Mouse (Mus musculus) heart, adult 2 months (tissue): Measurements from ENCODE around the gene Dennd6a.

Source experiments
- CTCF ChIP-seq: fragments of 200-600 bp; IDR thresholded peaks from 2 replicates; pipeline ENCODE4 v1.8.1; 2022; ENCODE audit warnings: antibody characterized with exemption, mild to moderate bottlenecking, moderate library complexity
- EP300 ChIP-seq: fragments of 200-500 bp; IDR thresholded peaks from 2 replicates; pipeline ENCODE4 v1.6.1; 2011; ENCODE audit warnings: low read depth, low read length, control low read depth; ENCODE audit not compliant: insufficient read depth
- POLR2A ChIP-seq: fragments of 200-500 bp; IDR thresholded peaks from 2 replicates; pipeline ENCODE4 v1.6.1; 2011; ENCODE audit warnings: mild to moderate bottlenecking, low read depth, low read length, control low read depth; ENCODE audit not compliant: insufficient read depth

DNA sequence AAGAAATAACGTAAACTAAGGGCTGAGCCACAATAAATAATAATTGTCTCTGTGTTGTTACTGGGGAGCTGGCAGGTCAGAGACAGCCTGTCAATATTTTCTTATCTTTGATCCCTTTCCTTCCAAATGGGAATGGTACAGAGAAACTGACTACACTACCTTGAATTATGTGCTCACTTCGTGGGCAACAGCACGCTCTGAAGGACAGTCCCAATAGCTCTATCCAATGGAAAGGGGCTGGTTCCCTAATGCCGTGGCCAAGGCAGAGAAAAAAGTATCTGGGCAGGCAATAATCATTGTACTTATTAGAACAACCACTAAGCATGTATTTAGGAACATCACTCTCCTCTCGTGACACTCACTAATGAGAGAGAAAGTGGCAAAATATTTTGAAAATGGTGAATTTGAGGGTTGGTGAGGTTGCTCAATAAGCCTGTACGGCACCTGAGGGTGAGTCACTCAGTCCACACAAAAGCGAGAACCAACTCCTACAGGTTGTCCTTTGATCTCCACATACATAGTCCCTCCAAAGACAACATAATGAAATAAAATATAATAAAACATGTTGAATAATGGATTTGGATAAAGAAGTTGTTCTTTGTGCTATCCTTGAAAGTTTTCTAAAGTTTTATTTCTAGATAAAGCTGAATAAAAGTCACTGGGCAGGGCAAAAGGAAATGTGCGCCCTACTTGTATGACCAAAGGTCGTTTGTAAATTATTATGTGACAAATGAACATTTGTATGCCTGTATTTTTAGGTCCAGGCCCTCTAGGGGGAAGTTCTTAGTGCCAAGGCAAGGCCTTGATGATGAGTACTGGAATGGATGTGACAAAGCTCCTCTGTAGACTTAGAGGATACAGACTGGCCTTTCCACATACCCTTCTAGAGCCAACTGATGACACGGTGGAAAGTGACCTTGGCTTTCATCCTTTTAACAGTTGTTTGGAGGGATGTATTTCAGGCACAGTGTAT lies 25.9 kb upstream of the Dennd6a start:
- TF ChIP-seq POLR2A (no peak), EP300 (no peak), CTCF (no peak)
